Mouse (Mus musculus) spleen, adult 2 months (tissue): Measurements from ENCODE around the gene Edc3.

ENCODE experiments used
- CTCF ChIP-seq: fragments of 200-500 bp; IDR thresholded peaks from 2 replicates; pipeline ENCODE4 v1.5.1; 2011; ENCODE audit warnings: mild to moderate bottlenecking, inconsistent platforms; ENCODE audit not compliant: insufficient read depth, insufficient read length, insufficient replicate concordance; ENCODE audit errors: extremely low read depth
- POLR2A ChIP-seq: fragments of 200-500 bp; IDR thresholded peaks from 2 replicates; pipeline ENCODE4 v1.6.1; 2011; ENCODE audit warnings: low read depth, low read length, inconsistent platforms

GRCm38 (mm10) chr9:57764147-57764973 lies 56.0 kb downstream of the Edc3 start:
- TF ChIP-seq POLR2A (no peak), CTCF (no peak)
